Mouse (Mus musculus) testis, adult 2 months (tissue): ENCODE measurements around the gene Lrrc7.

Experiments used
- CTCF ChIP-seq: fragments of 200-500 bp; IDR thresholded peaks from 2 replicates; pipeline ENCODE4 v1.5.1; 2012; ENCODE audit warnings: low read depth, mild to moderate bottlenecking, inconsistent platforms, low read length, moderate library complexity; ENCODE audit not compliant: control insufficient read depth, insufficient read depth, insufficient replicate concordance
- POLR2A ChIP-seq: fragments of 200-500 bp; IDR thresholded peaks from 2 replicates; pipeline ENCODE4 v1.6.1; 2012; ENCODE audit warnings: low read depth, mild to moderate bottlenecking, inconsistent platforms, low read length, moderate library complexity; ENCODE audit not compliant: control insufficient read depth

DNA sequence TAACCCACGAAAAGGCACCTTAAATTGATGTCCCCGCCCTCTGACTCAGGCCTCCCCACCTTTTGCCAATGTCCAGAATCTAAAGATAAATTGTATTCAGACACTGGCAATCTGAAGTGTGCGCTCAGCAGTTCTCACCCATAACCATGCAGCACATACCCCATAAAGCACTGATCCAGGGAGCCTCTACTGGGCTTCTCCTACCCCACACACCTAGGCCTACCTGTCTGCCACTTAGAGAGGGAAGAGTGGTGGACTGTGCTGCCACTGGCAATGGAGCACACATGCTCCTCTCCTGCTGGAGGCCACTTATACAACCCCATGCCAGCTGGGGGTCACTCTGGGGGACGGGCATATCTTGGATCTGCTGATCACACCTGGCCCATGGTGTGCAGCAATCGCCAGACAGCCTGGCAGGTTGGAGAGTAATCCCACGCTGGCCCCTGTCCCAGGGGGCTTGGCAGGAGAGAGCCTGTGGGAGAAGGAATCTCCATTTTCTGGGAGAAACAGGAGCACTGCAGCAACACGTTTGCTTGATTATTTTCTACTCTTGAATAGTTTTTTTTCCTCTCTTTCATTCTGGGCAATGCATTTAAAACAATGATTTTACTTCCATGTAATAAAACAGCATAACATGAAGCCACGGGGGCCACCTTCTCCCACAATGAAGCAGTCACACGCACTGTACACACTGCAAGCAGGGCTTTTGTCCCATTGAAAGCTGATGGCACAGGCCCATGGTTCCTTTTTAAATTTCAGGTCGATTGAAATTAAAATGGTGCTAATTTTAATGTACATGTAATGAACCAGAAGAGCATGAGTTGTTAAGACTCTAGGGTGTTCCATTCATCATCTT, 386.9 kb downstream of the Lrrc7 start:
- TF ChIP-seq POLR2A (no peak), CTCF (no peak)
